In genomic region chr6:115594463-115594862, GRCm38 (mm10) we compare ENCODE assay signal across 22 mouse cellular contexts. TPM values are rescaled to one million over a fixed set of nuclear protein-coding genes. Genes with fewer than 3 reads are reported as not detected.
A peak's percentile ranks its signal among the peaks of the same experiment; 100 is the strongest.
DNase-seq lines count a peak whose midpoint lies in the region; ATAC-seq and TF ChIP-seq lines count a peak whose summit lies in the region.
"Had no signal": no experiment of that assay in that cellular context is flagged by ENCODE, and none has a peak within 500 bp of the region (broad histone marks: within the 10 kb centered on the region; RNA-seq: fewer than 3 reads in every experiment).

No protein-coding gene starts in this region.

- peaks cover 42% of the 10 kb centered on the region for H3K4me1 ChIP-seq in megakaryocyte, embryonic 14.5 days
- no peaks in the 10 kb centered on the region for H3K4me1 ChIP-seq in intestine, postnatal 0 days (replicated peaks; ENCODE audit: control insufficient read depth, insufficient read depth, low read length)
- H3K4me1 ChIP-seq: midbrain, embryonic 13.5 days; neural tube, embryonic 12.5 days had no signal

- H3K36me3 ChIP-seq in megakaryocyte, embryonic 14.5 days (replicated peaks; ENCODE audit: low read length), result no peaks in the 10 kb centered on the region
- no peaks in the 10 kb centered on the region for H3K36me3 ChIP-seq in intestine, postnatal 0 days (ENCODE audit: control insufficient read depth, insufficient read depth)
- H3K36me3 ChIP-seq: G1E; heart, embryonic 12.5 days; limb, embryonic 10.5 days; midbrain, embryonic 13.5 days; neural tube, embryonic 12.5 days had no signal

- peaks cover 6% of the 10 kb centered on the region for H3K27me3 ChIP-seq in megakaryocyte, embryonic 14.5 days (replicated peaks)
- H3K27me3 ChIP-seq in intestine, postnatal 0 days (replicated peaks; ENCODE audit: control insufficient read depth, insufficient read depth, low read length), result no peaks in the 10 kb centered on the region
- H3K27me3 ChIP-seq: heart, embryonic 12.5 days; midbrain, embryonic 13.5 days; neural tube, embryonic 12.5 days had no signal

- H3K27ac ChIP-seq in intestine, postnatal 0 days (ENCODE audit: low read depth, low read length), result no peak overlapping the region
- H3K27ac ChIP-seq: limb, embryonic 10.5 days; midbrain, embryonic 13.5 days; neural tube, embryonic 12.5 days had no signal

- no peak for ATAC-seq in intestine, postnatal 0 days
- ATAC-seq: forebrain, embryonic 14.5 days; midbrain, embryonic 13.5 days had no signal

- no peak overlapping the region for H3K4me2 ChIP-seq in intestine, postnatal 0 days (replicated peaks; ENCODE audit: low read depth)
- H3K4me2 ChIP-seq: heart, embryonic 12.5 days; liver, embryonic 11.5 days; midbrain, embryonic 13.5 days; neural tube, embryonic 12.5 days had no signal

- no peak overlapping the region for H3K9ac ChIP-seq in intestine, postnatal 0 days (ENCODE audit: low read depth, low read length)
- H3K9ac ChIP-seq: heart, embryonic 12.5 days; midbrain, embryonic 13.5 days; neural tube, embryonic 12.5 days had no signal

- WGBS in intestine, postnatal 0 days, result 86% methylated on average over 3 of the region's 3 CpGs

- peak; percentile 94 for DNase-seq in 416B (ENCODE audit: low read depth)
- DNase-seq in T-cell, adult 2 months (ENCODE audit: low spot score), result peak; percentile 68
- DNase-seq in thymus, postnatal 0 days (ENCODE audit: low spot score), result peak; percentile 67
- no peak for DNase-seq in adrenal gland, postnatal 14 days
- DNase-seq in cerebellum, adult 11 months, result no peak
- DNase-seq in lung, postnatal 25 days (ENCODE audit: low spot score), result no peak
- DNase-seq: cerebellum, postnatal 14 days; heart, postnatal 36 days; kidney, adult 9 months; lung, adult 2 months; lung, postnatal 4 days; right cerebral cortex, postnatal 14 days had no signal

- H3K4me3 ChIP-seq in megakaryocyte, embryonic 14.5 days (replicated peaks), result peak overlapping the region; percentile 28
- no peak overlapping the region for H3K4me3 ChIP-seq in intestine, postnatal 0 days (ENCODE audit: low read depth, low read length)
- H3K4me3 ChIP-seq: heart, embryonic 12.5 days; limb, embryonic 10.5 days; midbrain, embryonic 13.5 days; neural tube, embryonic 12.5 days had no signal

- TF ChIP-seq CTCF in intestine, postnatal 0 days (IDR thresholded peaks at IDR 0.05; ENCODE audit: low read depth), result no peak

- H3K9me3 ChIP-seq in megakaryocyte, embryonic 14.5 days, result no peaks in the 10 kb centered on the region
- H3K9me3 ChIP-seq in intestine, postnatal 0 days (ENCODE audit: control insufficient read depth), result no peaks in the 10 kb centered on the region
- H3K9me3 ChIP-seq: G1E; heart, embryonic 12.5 days; limb, embryonic 10.5 days; midbrain, embryonic 13.5 days; neural tube, embryonic 12.5 days had no signal

RNA-seq across cellular contexts. Expression of gene Mkrn2os, which starts 2.1 kb away (rescaled TPM):
- polyA plus RNA-seq in megakaryocyte, embryonic 14.5 days (2012; ENCODE audit: insufficient read depth, low replicate concordance), result not detected in 2 replicates
- polyA plus RNA-seq in thymus, postnatal 0 days (2015; fragmentation: Nextera tagmentation; extraction: Ambion mirVana), result 1.6 and 1.9 TPM in 2 replicates
- 0.15 TPM in 1 of 2 replicates, not detected in the other for total RNA-seq in adrenal gland, postnatal 14 days (2021)
- polyA plus RNA-seq in intestine, postnatal 0 days (2015; fragmentation: Nextera tagmentation; extraction: Ambion mirVana), result 107 and 108 TPM in 2 replicates
- total RNA-seq: adrenal gland, adult 18-20 months; G1E had no signal
- polyA plus RNA-seq: G1E; lung, adult 2 months had no signal

RNA-seq across cellular contexts. Expression of gene Mkrn2, which starts 7.2 kb away (rescaled TPM):
- polyA plus RNA-seq in megakaryocyte, embryonic 14.5 days (2012; ENCODE audit: insufficient read depth, low replicate concordance), result 3.1 and 4.1 TPM in 2 replicates
- polyA plus RNA-seq in thymus, postnatal 0 days (2015; fragmentation: Nextera tagmentation; extraction: Ambion mirVana), result 33.7 and 38.9 TPM in 2 replicates
- 36.2 and 36.6 TPM in 2 replicates for total RNA-seq in adrenal gland, postnatal 14 days (2021)
- 13.4 and 14.5 TPM in 2 replicates for polyA plus RNA-seq in intestine, postnatal 0 days (2015; fragmentation: Nextera tagmentation; extraction: Ambion mirVana)

RNA-seq across cellular contexts. Expression of gene Tsen2, which starts 50.0 kb away (rescaled TPM):
- 3.2 and 5.5 TPM in 2 replicates for polyA plus RNA-seq in megakaryocyte, embryonic 14.5 days (2012; ENCODE audit: insufficient read depth, low replicate concordance)
- polyA plus RNA-seq in thymus, postnatal 0 days (2015; fragmentation: Nextera tagmentation; extraction: Ambion mirVana), result 18.1 and 21.0 TPM in 2 replicates
- total RNA-seq in adrenal gland, postnatal 14 days (2021), result 10.6 and 12.4 TPM in 2 replicates
- 5.8 and 6.3 TPM in 2 replicates for polyA plus RNA-seq in intestine, postnatal 0 days (2015; fragmentation: Nextera tagmentation; extraction: Ambion mirVana)

Comparison
In these comparisons a context has a peak if more than half of its experiments do, and no peak if none do; other contexts are left out.
1. DNase-seq: peak in 416B (single experiment), T-cell, adult 2 months (single experiment) and thymus, postnatal 0 days (single experiment); none in adrenal gland, postnatal 14 days (single experiment), cerebellum, adult 11 months (single experiment) and lung, postnatal 25 days (single experiment).
2. RNA of gene Mkrn2os, which starts 2.1 kb away (polyA plus RNA-seq): 107 to 108 TPM in intestine, postnatal 0 days; 1.6 to 1.9 TPM in thymus, postnatal 0 days and not detected in megakaryocyte, embryonic 14.5 days; every median in the first group is over 10 times any median in the second.